Mouse (Mus musculus) cerebellum, postnatal 10 days (tissue): ENCODE measurements around the gene Fndc10.
A peak's percentile ranks its signal among the peaks of the same experiment; 100 is the strongest.

Experiments used
- DNase-seq, 2 experiments: peaks; one replicate each; pipeline ENCODE4 v3.0.0; 2021; ENCODE audit warnings: mixed read lengths in 2 of 2

The Fndc10 gene

DNA sequence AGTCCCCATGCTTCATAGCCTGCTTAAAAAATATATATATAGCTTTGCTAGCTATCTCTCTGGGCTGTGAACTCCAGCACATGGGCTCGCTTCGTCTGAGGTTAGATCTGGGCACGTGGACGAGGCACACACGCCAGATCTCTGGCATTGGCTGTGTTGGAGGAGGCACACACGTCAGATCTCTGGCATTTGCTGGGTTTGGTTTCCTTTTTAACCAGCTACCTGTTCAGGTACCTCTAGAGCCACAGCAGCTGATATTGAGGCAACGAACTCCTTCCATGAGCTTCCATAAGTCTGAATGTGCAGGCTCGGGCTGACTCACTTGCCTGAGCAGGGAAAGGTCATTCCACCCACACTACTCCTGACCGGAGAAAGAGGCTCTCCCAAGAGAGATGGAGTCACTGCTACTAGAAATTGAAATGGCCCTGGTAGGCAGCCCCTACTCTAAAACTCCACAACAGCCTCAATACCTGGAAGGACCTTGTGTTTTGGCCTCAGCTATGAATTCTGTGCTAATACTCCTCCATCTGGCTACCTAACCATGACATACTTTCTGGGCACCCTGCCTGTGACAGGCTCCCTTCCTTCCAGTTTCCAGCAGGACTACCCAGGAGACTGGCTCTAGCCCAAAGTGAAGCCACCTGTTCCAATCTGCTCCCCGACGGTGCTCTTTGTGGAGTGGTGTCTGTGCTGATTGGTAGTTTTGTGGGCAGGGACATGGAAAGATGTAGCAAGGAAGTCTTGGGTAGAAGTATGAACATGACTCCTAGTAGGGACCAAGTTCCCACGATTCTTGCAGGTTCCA is 3.4 kb upstream of the Fndc10 start:
- DNase-seq, result peak; percentile 98 to 99

DNA sequence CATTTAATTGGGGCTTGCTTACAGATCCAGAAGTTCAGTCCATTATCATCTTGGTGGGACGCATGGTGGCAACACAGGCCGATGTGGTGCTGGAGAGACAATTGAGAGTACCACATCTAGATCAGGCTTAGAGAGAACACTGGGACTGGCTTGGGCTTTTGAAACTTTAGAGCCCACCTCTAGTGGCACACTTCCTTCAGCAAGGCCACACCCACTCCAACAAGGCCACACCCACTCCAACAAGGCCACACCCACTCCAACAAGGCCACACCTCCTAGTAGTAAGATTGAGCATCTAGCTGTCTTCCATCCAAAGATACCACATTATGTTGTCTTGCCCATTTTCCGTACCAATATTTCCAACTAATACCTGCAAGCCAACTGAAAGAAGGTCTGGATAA is 1.7 kb upstream of the Fndc10 start:
- DNase-seq, result no peak

DNA sequence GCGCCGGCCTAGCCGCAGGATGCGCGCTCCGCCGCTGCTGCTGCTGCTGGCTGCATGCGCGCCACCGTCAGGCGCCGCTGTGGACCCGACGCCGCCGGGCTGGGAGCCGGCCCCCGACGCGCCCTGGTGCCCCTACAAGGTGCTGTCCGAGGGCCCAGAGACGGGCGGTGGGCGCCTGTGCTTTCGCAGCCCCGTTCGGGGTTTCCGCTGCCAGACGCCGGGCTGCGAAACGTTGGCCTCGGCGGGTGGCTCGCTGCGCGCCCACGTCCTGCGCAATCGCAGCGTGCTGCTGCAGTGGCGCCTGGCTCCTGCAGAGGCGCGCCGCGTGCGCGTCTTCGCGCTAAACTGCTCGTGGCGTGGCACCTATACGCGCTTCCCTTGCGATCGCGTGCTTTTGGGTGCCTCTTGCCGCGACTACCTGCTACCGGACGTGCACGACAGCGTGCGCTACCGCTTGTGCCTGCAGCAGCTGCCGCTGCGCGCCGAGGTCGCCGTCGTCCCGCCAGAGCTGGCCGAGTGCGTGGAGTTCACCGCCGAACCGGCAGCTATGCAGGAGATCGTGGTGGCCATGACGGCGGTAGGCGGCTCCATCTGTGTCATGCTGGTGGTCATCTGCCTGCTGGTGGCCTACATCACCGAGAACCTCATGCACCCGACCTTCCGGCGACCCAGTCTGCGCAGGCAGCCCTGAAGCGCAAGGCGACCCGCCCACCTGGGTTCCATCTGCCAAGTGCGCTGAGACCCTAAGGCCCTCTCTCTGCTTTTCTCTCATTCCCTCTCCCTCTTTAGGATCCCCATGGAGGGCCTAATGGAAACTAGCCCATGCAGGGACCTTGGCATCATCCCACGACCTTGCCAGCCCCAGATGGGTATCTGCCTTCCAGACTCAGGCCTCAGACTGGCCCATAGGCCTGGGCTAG is 600 bp downstream of the Fndc10 start:
- peak; percentile 77 to 79 for DNase-seq

DNA sequence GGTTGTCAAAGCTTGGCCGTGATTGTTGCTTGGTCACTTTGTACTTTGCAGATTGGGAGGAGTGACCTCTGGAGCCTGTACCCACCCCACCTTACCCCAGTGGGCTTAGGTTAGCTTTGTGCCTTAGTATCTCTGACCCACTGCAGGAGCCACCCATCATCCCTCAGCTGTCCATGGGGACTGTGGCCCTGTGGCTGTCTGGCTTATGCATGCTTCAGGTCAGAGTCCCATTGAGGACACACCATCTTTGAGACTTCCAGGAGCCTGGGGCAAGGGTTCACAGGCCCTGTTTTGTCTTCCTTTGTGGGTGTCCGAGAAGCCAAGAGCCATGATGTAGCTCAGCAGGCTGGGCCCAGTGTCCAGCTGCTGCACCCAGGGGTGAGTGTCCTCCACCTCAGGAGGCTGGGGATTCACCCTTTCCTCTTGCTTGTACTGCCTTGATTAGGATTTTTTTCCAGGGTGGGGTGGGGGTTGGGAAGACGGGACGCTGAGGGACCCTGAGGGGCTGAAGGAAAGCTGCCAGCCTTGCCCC is 1.5 kb downstream of the Fndc10 start:
- DNase-seq, result peak; percentile 17 to 38

DNA sequence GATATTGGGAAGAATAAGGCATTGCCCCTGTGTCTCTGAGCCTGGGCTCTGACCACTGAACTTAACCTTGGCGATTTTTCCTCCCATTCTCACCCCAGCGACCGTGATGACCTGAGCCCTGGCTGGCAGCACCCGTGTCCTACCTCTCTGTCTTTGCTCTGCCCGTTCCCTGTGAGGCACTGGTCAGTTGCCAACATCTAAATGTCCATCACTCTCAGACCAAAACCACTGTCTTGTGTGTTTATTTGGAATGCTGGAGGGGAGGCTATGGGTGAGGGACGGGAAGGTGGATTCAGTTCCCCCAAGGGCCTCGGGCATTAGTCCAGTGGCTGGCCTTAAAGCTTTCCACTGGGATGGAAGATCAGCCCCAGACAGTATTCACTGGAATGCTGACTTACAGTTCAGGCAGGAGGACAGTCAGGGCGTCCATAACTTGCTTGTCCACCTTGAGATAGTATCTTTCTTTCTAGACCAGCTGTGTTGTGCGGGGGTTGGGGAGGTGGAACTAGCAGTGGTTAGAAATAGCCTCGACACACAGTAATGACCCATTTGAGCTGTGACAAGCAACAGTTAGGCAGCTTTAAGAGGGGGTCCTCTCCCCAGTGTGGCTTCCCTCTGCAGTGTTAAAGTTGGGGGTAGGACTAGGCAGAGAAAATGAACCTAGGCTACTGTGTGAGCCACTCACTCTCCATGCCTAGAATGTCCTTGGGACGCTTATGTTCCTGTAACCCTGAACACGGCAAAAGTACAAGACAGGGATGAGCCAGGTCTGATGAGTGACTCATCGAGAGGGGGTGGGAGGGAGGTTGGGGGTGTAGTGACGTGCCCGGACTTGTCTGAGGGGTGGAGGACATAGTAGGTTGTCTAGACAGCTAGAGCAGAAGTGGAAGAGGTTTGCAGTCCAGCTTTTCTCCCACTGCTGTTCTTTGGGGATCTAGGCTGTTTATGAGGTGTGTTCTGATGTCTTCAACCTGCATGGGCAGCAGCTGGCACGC is 2.4 kb downstream of the Fndc10 start:
- peak; percentile 38 to 46 for DNase-seq

DNA sequence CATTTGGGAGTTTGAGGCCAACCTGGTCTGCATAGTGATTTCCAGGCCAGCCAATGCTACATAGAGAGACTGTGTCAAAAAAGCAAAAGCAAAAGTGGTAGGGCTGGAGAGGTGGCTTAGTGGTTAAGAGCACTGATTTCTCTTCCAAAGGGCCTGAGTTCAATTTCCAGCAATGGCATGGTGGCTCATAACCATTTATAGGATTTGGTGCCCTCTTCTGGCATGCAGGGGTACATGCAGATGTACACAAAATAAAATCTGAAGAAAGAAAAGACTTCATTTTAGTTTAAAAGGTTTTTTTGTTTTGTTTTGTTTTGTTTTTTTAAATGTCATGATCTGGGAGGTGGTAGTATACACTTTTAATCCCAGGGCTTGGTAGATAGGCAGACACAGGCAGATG is 6.3 kb downstream of the Fndc10 start:
- DNase-seq, result peak; percentile 34 to 48

DNA sequence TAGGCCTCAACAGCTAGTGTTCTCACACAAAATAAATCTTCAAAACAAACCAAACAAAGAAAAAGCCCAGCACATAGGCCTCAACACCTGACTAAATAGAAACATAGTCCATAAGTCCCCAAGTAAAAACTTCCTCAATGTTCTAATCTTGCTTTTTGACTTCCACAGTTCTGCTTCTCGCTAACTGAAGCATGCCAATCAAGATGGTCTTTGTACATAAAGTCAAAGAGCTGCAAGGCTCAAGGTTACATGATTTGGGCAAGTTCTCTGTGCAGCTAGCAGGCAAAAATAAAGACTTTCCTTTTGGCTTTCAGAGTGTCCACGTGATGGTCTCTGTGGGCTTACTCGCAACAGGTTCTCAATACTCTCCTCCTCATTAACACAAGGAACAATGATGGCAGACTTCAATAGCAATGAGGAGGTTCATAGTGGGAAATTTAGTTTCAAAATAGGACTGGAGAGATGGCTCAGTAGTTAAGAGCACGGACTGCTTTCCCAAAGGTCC is 9.3 kb downstream of the Fndc10 start:
- no peak for DNase-seq

DNA sequence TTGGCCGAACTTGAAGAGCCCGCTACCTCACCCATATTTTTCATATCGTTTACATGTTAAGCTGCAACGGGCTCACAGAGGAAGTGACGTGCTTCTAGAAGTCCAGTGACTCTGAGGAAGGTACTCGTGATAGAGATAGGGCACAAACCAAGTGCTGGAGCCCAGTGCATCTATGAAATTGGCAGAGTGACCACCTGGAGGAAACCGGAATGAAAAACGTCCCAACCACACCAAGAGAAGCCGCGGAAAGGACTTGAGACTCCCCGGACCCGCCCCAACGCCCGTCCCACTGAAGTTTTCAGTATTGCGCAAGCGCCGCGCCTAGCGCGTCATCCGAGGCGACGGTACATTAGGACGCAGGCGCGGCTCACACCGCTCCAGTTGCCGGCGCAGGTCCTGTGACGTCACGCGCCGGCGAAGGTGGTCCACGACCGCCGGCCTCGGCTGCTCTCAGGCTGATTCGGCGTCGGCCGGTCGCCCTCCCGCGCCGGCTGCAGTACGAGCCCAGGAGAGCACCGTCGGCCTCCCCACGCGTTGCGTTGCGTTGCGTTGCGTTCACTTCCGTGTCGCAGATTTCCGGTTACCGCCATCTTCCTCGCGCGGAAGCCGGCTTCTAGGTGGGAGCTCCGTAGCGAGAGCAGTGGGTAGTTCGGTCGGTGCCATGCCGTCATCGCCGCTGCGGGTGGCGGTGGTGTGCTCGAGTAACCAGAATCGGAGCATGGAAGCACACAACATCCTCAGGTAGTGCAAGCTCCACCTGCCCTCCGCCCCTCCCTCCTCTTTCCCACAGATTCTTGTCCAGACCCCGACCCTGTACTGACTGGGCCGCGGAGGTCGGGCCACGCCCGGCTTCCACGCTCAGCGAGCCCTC is 10.8 kb downstream of the Fndc10 start, which contains the start of gene Ssu72:
TSS of gene Ssu72 (plus strand) at position 80 of the 871 bp plus-strand sequence.
- peak; percentile 97 for DNase-seq

DNA sequence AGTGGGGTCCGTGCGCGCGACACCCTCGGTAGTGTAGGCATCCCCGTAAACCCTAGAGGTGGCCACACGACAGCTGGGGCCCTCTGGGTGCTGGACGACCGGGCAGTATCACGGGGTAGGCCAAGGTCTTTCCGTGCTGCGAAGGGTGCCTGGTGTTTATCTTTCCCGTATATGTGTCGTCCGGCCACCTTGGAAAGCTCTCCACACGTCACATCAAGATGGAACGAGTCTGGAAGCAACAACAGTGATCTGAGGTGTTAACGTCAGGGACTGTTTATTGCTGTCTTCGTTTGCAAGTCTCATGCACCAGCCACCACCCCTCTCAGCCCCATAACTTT is 11.4 kb downstream of the Fndc10 start:
- no peak for DNase-seq

DNA sequence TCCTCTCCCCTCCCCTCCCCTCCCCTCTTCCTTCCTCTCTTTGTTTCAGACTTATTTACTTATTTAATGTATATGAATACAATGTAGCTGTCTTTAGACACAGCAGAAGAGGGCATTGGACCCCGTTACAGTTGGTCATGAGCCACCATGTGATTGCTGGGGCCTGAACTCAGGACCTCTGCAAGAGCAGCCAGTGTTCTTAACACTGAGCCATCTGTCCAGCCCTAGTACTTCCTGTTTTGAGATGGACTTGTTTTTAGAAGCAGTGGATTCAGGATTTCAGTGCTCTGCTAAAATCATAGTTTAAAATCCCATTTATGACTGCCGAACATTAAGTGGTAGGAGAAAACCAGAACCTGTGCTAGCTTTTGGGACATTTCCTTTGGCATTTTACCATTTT is 14.4 kb downstream of the Fndc10 start:
- no peak for DNase-seq

DNA sequence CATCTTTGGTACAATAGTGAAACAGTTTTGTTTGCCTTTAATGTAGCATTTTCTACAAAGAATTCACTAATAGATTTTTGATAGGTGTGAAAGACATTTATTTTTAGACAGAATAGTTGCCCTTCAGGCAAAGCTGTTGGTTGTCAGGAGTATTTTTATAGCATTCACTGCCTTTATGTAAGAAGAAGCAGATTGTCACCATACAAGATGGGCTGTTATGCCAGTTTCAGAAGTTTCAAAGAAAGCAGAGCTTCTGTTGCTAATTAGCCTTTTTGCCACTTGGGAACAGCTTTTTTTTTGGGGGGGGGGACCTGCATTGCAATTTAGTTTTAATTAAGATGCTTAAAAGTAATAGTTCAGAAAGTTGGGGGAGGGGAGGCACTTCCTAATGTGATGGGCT is 14.8 kb downstream of the Fndc10 start:
- no peak for DNase-seq

DNA sequence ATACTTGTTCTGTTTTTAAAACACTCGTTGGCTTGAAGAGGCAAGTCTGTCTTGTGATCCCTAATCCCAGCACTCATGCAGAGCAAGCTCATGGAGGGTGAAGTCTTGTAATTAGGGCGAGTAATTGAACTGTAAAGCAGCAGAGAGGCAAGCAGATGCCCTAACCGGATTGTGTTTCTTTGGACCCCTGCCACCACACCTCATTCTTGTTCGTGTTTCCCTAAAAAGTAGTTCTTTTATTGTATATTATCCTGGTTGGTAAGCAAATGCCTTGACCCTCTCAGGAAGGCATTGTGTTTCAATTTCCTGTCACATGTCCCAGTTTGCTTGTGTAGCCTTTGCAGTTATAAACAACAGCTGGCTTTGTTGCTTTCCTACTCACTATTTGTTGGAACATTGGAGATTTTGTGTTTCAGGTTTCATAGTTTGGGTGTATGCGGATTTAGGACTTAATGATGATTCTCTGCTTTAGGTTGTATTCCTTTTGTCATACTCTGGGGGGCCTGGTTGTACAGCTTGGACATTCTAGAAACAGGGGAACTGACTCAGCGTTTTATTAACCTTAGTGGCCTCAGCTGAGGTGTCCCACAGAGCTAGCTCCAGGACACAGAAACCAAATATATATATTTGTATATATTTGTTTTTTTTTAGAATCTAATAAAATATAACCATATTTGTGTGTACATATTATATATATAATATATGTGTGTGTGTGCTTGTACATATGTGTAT is 16.5 kb downstream of the Fndc10 start:
- DNase-seq, result peak; percentile 72 to 80

DNA sequence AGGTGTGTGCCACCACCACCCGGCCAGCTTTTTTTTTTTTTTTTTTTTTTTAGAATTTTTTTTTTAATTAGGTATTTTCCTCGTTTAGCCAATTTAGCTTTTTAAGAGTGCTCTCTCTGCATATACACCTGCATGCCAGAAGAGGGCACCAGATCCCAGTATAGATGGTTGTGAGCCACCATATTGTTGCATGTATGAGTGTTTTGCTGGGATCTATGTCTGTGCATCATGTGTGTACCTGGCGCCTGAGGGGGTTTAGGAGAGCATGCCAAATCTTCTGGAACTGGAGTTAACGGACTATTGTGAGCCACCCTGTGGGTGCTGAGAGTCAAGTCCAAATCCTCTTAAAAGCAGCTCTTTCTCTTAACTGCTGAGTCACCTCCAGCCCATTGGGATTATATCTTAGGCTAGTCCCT is 27.5 kb downstream of the Fndc10 start:
- peak; percentile 60 to 69 for DNase-seq

DNA sequence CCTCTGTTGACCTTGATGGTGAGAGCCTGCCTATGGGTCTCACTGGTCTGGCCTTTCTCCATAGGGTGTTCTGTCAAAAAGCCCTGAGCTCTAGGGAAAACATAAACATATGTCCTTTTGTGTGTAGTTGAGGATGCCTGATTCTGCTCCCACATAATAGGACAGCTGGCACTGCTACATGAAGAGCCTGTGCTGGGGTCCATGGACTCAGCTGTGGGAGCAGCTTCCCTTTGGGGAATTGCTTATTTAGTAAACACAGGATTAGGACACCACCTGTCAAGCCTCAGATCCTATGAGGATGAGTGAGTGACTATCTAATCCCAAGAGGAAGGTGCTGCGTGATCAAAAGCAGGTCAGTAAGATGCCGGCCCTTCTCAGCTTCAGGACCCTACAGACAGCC is 33.9 kb downstream of the Fndc10 start:
- DNase-seq, result no peak

DNA sequence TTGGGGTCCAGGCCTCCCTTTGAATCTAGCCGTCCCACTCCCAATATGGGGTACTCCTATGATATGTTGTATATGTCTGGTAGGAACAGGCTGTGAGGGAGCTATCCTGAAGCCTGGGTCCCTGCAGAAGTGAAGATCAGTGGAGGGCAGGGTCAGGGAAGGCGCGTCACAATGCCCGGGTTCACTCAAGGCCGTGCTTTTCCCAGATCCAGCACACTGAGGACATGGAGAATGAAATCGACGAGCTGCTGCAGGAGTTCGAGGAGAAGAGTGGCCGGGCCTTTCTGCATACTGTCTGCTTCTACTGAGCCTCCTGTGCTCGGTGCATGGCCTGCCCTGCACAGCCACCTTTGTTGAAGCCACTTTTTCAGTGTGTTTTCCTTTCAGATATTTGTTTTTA is 39.1 kb downstream of the Fndc10 start:
- DNase-seq, result no peak

DNA sequence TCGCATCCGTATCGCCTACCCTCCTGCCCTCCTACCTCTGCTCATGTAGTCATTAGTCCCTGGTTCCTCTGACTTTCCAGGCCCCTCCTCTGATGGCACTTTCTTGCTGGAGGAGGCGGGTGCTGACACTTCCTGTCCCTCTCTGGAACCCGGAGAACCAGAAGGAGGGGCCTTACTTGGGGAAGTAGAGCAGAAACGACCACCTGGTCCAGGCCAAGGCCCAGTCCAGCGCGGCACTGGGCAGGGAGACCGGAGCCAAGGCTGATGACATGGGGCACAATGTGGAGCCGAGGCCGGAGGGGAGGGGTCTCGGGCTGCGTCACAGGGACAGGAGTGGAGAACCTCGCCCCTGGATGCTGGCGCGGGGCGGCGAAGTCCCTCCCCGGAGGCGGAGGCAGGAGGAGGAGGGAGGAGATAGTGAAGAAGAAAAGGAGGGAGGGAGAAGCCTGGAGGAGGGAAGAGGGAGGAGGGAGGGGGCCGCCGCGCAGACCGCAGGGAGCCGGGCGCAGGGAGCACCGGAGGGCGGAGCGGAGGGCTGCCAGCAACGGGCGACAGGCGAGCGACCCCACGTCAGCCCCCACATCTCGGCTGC is 40.3 kb downstream of the Fndc10 start, which contains the start of gene Tmem240:
TSS of gene Tmem240 (plus strand) at position 451 of the 592 bp plus-strand sequence.
- peak; percentile 99 to 100 for DNase-seq

DNA sequence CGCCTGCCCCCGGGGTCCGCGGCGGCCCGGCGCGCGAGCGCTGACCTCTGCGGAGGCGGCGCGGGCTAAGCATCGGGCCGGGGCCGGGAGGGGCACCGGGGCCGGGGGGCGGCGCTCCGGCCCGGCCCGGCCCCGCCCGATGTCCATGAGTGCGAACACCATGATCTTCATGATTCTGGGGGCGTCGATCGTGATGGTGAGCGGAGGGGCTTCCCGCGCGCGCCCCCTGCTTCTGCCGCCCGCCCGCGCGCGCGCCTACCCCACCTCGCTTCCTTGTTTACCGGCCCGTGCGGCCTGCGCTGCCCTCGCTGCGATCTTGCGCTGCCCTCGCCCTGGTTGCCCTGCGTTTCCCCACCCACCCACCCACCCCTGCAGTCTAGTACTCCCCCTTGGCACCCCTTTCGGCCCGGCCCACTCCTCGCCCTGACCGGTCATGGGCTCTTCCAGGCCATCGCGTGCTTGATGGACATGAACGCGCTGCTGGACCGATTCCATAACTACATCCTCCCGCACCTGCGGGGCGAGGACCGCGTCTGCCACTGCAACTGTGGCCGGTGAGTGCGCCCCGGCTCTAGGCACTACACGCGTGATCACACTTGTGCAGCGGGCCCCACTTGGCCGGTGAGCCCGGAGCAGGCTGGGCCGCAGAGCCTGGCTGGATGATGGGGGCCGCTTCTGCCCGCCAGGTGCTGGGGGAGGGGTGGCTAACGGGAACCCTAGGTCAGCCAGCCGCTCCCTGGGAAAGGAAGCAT is 41.0 kb downstream of the Fndc10 start:
- peak; percentile 95 to 96 for DNase-seq

DNA sequence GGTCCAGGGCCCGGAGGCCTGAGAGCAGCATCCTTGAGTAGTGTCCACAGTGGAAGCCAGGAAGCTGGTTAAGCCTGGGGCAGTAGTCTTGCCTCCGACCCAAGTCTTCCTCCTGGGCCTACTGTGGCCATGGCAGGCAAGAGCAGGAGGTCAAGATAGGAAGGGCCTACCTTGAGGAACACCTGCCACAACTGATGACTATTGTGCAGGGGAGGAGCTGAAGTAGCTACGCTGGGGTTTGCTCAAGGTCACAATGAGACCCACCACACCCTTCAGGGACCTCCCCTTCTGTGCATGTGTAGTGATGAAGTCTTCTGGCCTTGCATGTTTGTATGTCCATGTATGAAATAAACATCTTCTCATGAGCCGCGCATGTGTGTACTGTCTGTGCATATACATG is 41.6 kb downstream of the Fndc10 start:
- no peak for DNase-seq

DNA sequence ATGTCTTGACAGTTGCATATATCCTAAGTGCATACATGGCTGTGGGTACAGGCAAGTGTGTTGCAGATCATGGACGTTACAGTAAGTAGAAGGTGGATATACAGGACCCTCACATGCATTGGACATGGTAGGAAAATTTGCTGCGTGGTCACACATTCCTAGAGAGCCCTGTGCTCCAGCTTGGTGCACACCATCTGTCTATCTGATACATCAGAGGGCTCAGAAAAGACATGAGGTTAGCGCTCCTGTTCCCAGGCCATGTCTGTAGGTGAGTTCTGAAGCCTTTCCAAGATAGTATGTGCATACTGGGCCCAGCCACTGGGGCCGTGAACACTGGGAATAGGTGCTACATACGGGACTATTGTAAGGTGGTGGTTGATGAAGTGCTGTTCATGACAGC is 42.3 kb downstream of the Fndc10 start:
- peak in 1 of 2 experiments; percentile 17 for DNase-seq
